Mouse (Mus musculus) thymus, adult 2 months (tissue): ENCODE results near the gene Osbp. TPM values are rescaled to one million over a fixed set of nuclear protein-coding genes. Genes with fewer than 3 reads are reported as not detected.
"Not testable (repeated sequence)": the region's sequence is repeated elsewhere in the genome, so short reads cannot be mapped to it uniquely, and the experiment has no call there.

Experiments used
- DNase-seq: peaks from one replicate; pipeline ENCODE4 v3.0.0; 2021
- H3K27ac ChIP-seq: fragments of 200-500 bp; 2 replicates; pipeline ENCODE4 v1.5.1; 2012; ENCODE audit warnings: low read length, control low read depth; ENCODE audit not compliant: control insufficient read depth, insufficient read depth
- H3K27me3 ChIP-seq: fragments of 200-500 bp; 2 replicates; pipeline ENCODE4 v1.6.1; 2012; ENCODE audit warnings: mild to moderate bottlenecking, low read length, moderate library complexity, mixed read lengths; ENCODE audit not compliant: control insufficient read depth, insufficient read depth
- H3K36me3 ChIP-seq: fragments of 200-500 bp; 2 replicates; pipeline ENCODE4 v1.6.1; 2012; ENCODE audit warnings: mild to moderate bottlenecking, low read length, moderate library complexity; ENCODE audit not compliant: control insufficient read depth, insufficient read depth
- H3K4me1 ChIP-seq: fragments of 200-500 bp; replicated peaks from 2 replicates; pipeline ENCODE4 v1.6.1; 2012; ENCODE audit warnings: low read length; ENCODE audit not compliant: control insufficient read depth, insufficient read depth
- H3K4me3 ChIP-seq: fragments of 200-500 bp; 2 replicates; pipeline ENCODE4 v1.5.1; 2012; ENCODE audit warnings: mild to moderate bottlenecking, low read length, control low read depth, moderate library complexity; ENCODE audit not compliant: control insufficient read depth, insufficient read depth
- CTCF ChIP-seq: fragments of 200-500 bp; IDR thresholded peaks from 2 replicates; pipeline ENCODE4 v1.5.1; 2012; ENCODE audit warnings: mild to moderate bottlenecking, control low read depth, low read length, moderate library complexity, borderline replicate concordance; ENCODE audit not compliant: control insufficient read depth, poor library complexity, insufficient read depth; ENCODE audit errors: extremely low read depth
- POLR2A ChIP-seq: fragments of 200-500 bp; IDR thresholded peaks from 2 replicates; pipeline ENCODE4 v1.6.1; 2012; ENCODE audit warnings: mild to moderate bottlenecking, low read length, control low read depth, moderate library complexity; ENCODE audit not compliant: control insufficient read depth, poor library complexity, insufficient read depth; ENCODE audit errors: extremely low read depth
- WGBS: fragments of 180-500 bp; shearing (Covaris S2); methylation state at CpG from one replicate; pipeline ENCODE4 v1.1.7; 2018; 5-methylcytosine and 5-hydroxymethylcytosine counted together
- polyA plus RNA-seq: library from polyadenylated mRNA; depleted of rRNA; stranded (reverse); fragments of >200 nt; gene quantifications from 2 replicates; pipeline ENCODE4 v1.2.3, GENCODE M21; 2012; rRNA removed

Osbp gene
- 23.0 and 24.5 TPM in 2 replicates for polyA plus RNA-seq

DNA sequence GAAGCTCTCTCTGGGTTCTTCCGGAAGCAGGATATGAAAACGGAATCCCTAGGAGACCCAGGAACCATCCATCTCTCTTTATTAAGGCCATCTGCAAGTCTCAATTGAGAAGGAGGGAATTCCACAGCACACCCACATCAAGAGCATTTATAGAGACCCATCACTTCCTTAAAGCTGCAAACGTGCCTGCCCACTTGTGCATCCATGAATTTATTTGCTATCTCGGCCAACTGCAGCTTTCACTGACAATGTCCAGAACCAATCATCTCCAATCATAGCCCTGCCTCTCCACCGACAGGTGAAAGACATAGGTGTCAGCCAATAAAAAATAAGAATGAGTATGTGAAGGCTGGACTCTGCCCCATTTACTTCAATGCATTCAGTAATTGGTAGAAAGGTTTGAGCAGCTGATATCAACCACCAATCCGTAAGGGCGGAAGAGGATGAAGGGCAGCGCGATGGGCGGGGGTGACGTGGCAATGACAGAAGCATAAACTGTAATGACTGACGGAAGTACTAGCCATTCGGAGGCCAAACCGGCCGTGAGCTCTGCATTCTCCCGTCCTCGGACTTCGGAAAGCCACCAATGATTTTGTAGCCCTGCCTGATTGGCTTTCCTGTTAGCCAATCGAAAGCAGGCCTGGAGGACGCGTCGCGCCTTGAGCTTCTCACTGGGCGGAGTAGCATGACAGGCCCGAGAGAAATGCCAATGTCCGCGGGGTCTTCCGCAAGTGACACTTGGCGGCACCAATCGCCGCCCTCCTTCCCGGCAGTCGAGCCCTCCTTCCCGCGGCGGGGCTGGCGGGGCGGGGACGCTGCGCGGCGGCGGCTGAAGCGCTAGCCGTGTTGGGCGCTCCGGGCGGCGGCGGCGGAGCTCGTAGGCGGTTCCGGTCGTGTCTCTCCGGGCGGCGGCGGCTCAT, at the start of gene Osbp:
Osbp (plus strand) TSS at position 919 of the 920 bp plus-strand sequence.
- WGBS, result under 1% methylated on average over 59 of the region's 59 CpGs
- H3K36me3 ChIP-seq, result no peaks in the 10 kb centered on the region
- H3K4me3 ChIP-seq, result peak within 1 kb of the TSS; percentile 62
- H3K27me3 ChIP-seq, result no peaks in the 10 kb centered on the region
- TF ChIP-seq POLR2A (peak; percentile 59), CTCF (0 out of 2 replicates have a peak, but pooled peaks have one; percentile 51)
- H3K27ac ChIP-seq, result peak within 1 kb of the TSS; percentile 61; the same call in 1 of the 2 replicates
- peak; percentile 98 for DNase-seq
- peaks cover 4% of the 10 kb centered on the region for H3K4me1 ChIP-seq

DNA sequence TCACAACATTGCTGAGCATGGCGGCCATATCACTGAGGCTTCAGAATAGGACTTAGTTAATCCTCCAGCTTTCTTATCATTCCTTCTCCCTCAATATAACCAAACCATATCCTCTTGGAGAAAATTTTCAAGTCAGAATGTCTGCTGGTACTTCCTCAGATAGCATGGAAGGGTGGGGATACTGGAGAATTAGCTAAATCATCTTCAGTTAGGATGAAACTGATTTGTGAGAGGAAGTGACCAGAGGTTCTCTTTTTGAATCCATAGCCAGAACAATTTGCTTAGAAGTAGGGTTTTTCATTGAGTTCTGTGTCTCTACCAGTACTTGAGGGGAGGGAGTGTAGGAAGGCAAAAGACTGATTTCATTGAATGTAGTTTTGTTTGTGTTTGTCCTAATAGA, 43.7 kb upstream of the Osbp start:
- TF ChIP-seq POLR2A (no peak), CTCF (no peak)
- WGBS, result 97% methylated on average over 1 of the region's 1 CpGs
- Histone ChIP-seq H3K4me1 (no peaks in the 10 kb centered on the region), H3K27ac (no peak overlapping the region), H3K36me3 (peaks cover 70% of the 10 kb centered on the region), H3K27me3 (no peaks in the 10 kb centered on the region), H3K4me3 (no peak overlapping the region)
- DNase-seq, result no peak

DNA sequence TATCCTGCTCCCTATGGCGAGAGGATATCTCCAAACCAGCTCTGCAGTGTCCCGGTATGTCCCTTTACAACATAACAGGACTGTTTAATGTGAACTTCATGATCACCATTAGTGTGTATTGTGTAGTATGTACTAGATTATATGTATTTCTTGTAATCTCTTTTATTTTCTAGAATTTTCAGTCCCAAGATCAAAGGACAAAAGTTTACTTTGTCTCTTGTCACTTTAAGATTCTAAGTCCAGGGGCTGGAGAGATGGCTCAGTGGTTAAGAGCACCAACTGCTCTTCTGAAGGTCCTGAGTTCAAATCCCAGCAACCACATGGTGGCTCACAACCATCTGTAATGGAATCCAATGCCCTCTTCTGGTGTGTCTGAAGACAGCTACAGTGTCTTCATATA, 43.2 kb upstream of the Osbp start:
- 99% methylated on average over 2 of the region's 2 CpGs for WGBS
- DNase-seq, H3K4me1 ChIP-seq, H3K27me3 ChIP-seq, H3K27ac ChIP-seq, H3K4me3 ChIP-seq: not testable (repeated sequence)
- H3K36me3 ChIP-seq, result peaks cover 74% of the 10 kb centered on the region

DNA sequence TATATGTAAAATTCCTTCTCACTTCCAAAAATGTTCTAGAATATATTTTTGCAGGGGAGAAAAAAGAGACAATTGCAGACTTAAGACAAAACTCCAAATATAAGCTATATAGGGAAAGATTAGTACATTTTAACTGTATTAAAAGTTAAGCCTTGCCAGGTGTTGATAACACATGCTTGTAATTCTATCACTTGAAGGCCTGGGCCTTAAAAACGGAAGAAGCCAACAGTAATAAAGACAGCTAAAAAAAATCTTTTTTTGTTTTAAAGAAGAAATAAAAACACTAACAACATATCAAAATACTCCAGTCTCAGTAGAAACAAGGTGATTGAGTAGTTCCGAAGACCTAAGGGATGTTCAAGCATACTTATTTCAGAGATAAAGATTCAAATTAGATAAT, 39.4 kb upstream of the Osbp start:
- 96% methylated on average over 2 of the region's 2 CpGs for WGBS
- TF ChIP-seq CTCF (no peak), POLR2A (no peak)
- no peaks in the 10 kb centered on the region for H3K27me3 ChIP-seq
- no peak overlapping the region for H3K4me3 ChIP-seq
- H3K36me3 ChIP-seq, result peaks cover 89% of the 10 kb centered on the region
- DNase-seq, result no peak
- no peaks in the 10 kb centered on the region for H3K4me1 ChIP-seq
- H3K27ac ChIP-seq, result no peak overlapping the region

DNA sequence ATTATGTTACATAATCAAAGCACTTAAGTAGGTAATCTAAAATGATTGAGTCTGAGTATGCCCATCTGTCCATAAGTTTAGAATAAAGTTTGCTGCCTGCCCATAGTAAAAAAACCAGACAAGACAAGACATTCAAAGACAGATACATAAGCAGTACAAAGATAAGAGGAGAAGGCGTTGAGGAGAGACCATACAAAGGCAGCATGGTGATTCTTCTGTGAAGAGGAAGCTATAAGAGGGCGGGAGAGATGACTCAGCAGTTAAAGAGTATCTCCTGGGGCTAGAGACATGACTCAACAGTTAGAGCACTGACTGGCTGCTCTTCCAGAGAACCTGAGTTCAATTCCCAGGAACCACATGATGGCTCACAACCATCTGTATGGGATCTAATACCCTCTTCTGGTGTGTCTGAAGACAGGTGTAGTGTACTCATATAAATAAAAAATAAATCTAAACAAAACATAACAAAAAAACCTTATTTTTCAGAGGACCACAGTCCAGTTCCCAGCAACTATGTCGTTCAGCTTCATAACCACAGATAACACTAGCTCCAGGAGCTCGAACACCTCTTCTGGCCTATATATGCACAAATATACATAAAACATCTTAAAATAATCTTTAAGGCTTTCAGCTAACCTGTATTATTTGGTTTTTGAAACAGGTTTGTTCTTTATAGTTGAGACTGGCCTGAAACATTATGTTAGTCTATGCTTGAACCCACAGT, 37.6 kb upstream of the Osbp start:
- Histone ChIP-seq H3K4me3 (no peak overlapping the region), H3K36me3 (peaks cover 89% of the 10 kb centered on the region), H3K4me1 (no peaks in the 10 kb centered on the region), H3K27me3 (no peaks in the 10 kb centered on the region), H3K27ac (no peak overlapping the region)
- 87% methylated on average over 4 of the region's 4 CpGs for WGBS
- no peak for TF ChIP-seq POLR2A
- TF ChIP-seq CTCF, result no peak
- no peak for DNase-seq

DNA sequence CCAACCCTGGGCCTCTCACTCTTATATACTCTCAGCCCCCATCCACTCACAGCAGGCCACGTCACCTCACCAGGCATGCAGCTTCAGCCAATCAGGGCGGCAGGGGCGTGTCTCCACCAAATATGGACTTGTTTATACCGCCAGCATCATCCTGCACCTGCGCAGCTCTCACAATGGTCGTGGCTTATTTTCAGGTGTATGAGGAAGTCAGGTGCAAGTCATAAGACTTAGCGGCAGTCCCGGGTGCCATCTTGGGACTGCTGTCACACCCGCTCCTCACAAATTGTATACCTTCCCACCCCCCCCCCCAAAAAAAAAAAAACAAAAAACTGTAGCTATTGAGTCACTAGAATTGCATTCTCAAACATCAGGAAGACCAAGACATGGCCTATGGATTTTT, 19.3 kb upstream of the Osbp start:
- not testable (repeated sequence) for DNase-seq, H3K4me3 ChIP-seq, H3K4me1 ChIP-seq, H3K27ac ChIP-seq, H3K27me3 ChIP-seq
- H3K36me3 ChIP-seq, result peaks cover 35% of the 10 kb centered on the region
- 100% methylated on average over 9 of the region's 9 CpGs for WGBS
